Mouse (Mus musculus) mesoderm, embryonic 11.5 days (tissue): ENCODE measurements around the gene Unc119.

Experiments used
- DNase-seq: peaks from one replicate; pipeline ENCODE4 v3.0.0-alpha.2; 2012; ENCODE audit warnings: low read depth, low spot score

Unc119 gene

GRCm38 (mm10) chr11:78343381-78344327 lies at the start of gene Unc119:
Unc119 (plus strand) TSS chr11:78343482.
- peak; percentile 76 for DNase-seq

- no peak for DNase-seq
Observed at GRCm38 (mm10) chr11:78294585-78294984, 48.7 kb upstream of the Unc119 start.

GRCm38 (mm10) chr11:78300917-78301316 lies 42.4 kb upstream of the Unc119 start:
- DNase-seq, result no peak

GRCm38 (mm10) chr11:78301357-78302084 lies 41.8 kb upstream of the Unc119 start, which contains the start of gene Spag5:
Spag5 (plus strand) TSS chr11:78301529.
- peak; percentile 91 for DNase-seq

DNA sequence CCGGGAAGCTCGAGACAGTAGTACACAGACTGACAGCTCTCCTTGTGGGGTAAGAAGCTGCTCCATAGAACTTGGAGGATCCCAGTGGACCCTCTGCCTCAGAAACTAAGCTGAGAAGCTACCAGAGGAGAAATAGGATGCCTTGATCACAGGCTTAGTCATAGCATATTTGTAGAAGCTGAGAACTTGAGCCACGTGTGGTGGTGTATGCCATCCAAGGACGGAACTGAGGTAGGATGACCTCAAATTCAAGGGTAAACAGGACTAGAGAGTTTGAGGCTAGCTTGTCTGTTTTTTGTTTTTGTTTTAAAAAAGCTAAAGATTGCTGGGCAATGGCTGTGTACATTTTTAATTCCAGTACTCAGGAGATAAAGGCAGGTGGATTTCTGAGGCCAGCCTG lies 38.0 kb upstream of the Unc119 start:
- no peak for DNase-seq

DNA sequence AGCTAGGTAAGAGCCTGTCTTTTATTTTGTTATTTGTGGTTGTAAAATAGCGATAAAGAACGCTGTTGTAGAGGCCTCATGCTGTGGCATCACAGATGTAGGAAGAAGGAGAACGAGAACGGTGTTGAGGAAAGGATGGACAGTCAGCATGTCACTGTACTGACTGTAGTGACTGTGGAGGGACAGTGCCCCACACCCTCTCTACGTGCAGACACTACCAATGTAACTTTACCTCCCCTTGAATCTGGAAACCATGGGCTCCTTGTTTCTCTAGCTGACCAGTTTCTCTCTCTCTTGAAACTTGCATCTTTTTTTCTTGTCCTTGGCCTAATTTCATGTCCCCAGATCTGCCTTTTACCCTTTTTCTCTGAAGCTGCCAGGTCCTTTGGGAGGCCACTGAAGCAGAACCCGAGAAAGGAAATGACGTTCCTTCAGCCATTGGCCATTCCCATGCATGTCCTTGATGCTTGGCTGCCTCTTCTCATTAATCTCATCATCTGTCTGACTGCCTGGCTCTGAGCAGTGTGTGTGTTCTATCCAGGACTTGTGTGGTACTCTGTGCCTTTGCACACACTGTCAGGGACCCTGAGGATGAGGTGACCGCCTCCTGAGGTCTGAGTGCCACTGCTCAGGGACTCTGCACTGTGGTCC lies 32.3 kb upstream of the Unc119 start:
- no peak for DNase-seq

DNA sequence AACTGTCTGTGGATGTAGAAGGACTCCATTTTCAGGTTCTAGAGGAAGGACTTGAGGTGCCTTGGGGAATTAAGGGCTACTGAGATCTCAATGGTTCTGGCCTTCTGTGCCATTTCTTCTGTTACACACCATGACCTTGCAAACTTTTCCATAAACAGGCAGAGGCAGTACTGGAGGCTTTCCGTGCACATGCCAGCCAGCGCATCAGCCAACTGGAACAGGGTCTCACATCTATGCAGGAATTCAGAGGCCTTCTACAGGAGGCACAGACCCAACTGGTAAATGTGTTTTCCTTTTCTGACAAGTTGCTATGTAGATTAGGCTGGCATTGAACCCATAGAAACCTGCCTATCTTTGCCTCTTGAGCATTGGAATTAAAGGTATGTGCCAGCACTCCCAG lies 29.6 kb upstream of the Unc119 start:
- DNase-seq, result no peak

- no peak for DNase-seq
Observed at GRCm38 (mm10) chr11:78318411-78318810, 24.9 kb upstream of the Unc119 start.

GRCm38 (mm10) chr11:78322076-78322831 lies 21.0 kb upstream of the Unc119 start:
- no peak for DNase-seq

DNA sequence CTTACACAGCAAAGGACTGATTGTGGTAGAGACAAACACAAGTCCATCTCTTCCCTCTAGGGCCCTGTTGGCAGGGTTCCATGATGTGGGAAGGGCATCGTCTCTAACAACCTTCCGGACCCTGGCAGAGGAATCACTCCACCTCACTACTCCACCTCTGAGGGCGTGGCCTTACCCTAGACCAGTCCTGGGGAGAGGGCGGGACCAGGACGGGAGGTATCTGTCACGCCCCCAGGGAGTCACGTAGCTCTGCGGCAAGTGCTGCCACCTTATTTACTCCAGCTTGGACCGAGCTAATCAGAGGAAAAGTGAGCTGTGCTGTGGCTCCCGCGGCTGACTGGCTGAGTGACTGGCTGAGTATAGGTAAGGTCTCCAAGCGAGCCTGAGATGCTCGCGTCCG lies 20.4 kb upstream of the Unc119 start, which contains the start of gene Aldoc:
TSS of gene Aldoc (plus strand) at position 109 of the 400 bp plus-strand sequence.
- peak; percentile 71 for DNase-seq

DNA sequence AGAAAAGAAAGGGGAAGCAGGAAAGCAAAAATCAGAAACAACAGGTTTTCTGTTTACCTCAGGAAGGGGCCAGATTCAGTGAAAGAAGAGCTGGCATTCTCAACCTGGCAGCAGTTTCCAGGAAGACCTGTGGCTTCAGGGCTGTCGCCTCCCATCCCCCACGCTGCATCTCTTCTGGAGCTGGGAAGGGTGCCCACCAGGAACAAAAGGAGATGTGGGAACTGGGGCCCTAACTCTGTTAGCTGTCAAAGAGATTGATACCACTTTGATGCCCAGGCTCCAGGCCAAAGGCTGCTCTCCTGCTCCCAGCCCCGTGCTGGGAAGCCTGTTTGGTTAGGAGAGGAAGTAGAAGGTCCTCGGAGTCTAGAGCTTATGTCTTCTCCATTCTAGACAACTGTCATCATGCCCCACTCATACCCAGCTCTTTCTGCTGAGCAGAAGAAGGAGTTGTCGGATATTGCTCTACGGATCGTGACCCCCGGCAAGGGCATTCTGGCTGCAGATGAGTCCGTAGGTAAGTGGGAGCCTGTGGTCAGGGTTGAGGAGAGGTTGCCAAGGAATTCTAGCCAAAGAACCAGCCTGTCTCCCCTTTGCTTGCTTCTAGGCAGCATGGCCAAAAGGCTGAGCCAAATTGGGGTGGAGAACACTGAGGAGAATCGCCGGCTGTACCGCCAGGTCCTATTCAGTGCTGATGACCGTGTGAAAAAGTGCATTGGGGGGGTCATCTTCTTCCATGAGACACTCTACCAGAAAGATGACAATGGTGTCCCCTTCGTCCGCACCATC lies 19.1 kb upstream of the Unc119 start:
- DNase-seq, result no peak

- DNase-seq, result no peak
Observed at GRCm38 (mm10) chr11:78324965-78325364, 18.3 kb upstream of the Unc119 start.

GRCm38 (mm10) chr11:78327215-78327614 lies 16.1 kb upstream of the Unc119 start:
- no peak for DNase-seq

- DNase-seq, result peak; percentile 96
Observed at GRCm38 (mm10) chr11:78327634-78328511, 15.4 kb upstream of the Unc119 start, which contains the start of gene Pigs. Pigs (plus strand) TSS chr11:78328415.

DNA sequence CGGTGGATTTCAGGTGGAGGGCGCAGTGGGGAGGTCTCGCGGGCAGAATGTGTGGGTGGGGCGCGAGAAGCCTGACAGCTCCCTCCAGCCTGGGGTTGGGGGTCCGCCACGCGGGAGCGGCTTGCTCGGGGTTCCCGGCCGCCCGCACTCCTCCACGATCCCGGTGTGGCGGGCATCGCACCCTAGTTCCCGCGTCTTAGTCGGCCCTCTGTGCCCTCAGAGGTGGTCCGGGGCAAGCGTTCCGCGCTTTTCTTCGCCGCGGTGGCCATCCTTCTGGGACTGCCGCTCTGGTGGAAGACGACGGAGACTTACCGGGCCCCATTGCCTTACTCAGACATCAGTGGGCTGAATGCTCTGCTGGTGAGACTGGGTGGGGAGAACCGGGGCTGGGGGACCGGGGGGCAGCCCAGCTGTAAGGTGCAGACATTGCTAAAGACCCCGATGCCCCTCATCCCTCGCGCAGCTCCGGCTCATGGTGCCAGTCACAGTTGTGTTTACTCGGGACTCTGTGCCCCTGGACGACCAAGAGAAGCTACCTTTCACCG lies 14.7 kb upstream of the Unc119 start:
- no peak for DNase-seq

- DNase-seq, result no peak
Observed at GRCm38 (mm10) chr11:78332676-78333075, 10.6 kb upstream of the Unc119 start.

- no peak for DNase-seq
Observed at GRCm38 (mm10) chr11:78333992-78334391, 9.3 kb upstream of the Unc119 start.

DNA sequence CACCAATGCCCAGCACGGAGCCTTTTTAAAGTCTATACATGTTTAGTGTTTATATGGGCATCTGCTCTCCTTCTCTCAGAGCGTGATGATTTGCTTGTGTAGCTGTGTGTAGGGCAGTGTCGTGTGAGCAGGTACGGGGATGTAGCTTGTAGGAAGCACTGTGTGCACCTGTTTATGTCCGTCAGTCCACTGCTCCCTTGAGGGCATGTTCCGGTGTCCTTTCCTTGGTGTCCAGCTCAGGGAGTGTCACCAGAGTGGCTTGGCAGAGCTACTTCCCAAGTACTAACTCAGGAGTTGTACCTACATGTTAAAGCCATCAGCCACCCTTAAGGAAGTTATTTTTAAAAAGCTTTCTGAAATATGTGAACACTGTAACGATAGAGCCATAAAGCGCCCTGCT lies 6.2 kb upstream of the Unc119 start:
- DNase-seq, result no peak

GRCm38 (mm10) chr11:78341702-78342101 lies 1.6 kb upstream of the Unc119 start:
- no peak for DNase-seq
